Mouse (Mus musculus) megakaryocyte, embryonic 14.5 days (primary cell): ENCODE results near the gene Sec24a. TPM values are rescaled to one million over a fixed set of nuclear protein-coding genes. Genes with fewer than 3 reads are reported as not detected.

Experiments
- H3K27me3 ChIP-seq: replicated peaks from 2 replicates; pipeline ENCODE3; 2012; ENCODE audit warnings: inconsistent platforms
- H3K36me3 ChIP-seq: replicated peaks from 2 replicates; pipeline ENCODE3; 2012; ENCODE audit warnings: low read length, inconsistent platforms, mixed read lengths
- H3K4me1 ChIP-seq: 2 replicates; pipeline ENCODE4 v1.6.1; 2012; ENCODE audit warnings: inconsistent platforms
- H3K4me3 ChIP-seq: replicated peaks from 2 replicates; pipeline ENCODE3; 2012; ENCODE audit warnings: moderate library complexity, mild to moderate bottlenecking, inconsistent platforms
- H3K9me3 ChIP-seq: 2 replicates; pipeline ENCODE4 v1.6.1; 2012; ENCODE audit warnings: inconsistent platforms
- FLI1 ChIP-seq: IDR thresholded peaks from 2 replicates; pipeline ENCODE4 v1.6.1; 2012; ENCODE audit warnings: low read length, inconsistent platforms, mixed read lengths
- GATA1 ChIP-seq: IDR thresholded peaks from 3 replicates; pipeline ENCODE4 v1.6.1; 2012; ENCODE audit warnings: mixed read lengths, low read length, inconsistent platforms, borderline replicate concordance
- polyA plus RNA-seq: library from polyadenylated mRNA; stranded (reverse); fragments of >175 nt; gene quantifications from 2 replicates; pipeline ENCODE4 v1.2.3, GENCODE M21; 2012; ENCODE audit warnings: low replicate concordance; ENCODE audit not compliant: insufficient read depth

Sec24a gene
- 2.6 and 8.2 TPM in 2 replicates for polyA plus RNA-seq

DNA sequence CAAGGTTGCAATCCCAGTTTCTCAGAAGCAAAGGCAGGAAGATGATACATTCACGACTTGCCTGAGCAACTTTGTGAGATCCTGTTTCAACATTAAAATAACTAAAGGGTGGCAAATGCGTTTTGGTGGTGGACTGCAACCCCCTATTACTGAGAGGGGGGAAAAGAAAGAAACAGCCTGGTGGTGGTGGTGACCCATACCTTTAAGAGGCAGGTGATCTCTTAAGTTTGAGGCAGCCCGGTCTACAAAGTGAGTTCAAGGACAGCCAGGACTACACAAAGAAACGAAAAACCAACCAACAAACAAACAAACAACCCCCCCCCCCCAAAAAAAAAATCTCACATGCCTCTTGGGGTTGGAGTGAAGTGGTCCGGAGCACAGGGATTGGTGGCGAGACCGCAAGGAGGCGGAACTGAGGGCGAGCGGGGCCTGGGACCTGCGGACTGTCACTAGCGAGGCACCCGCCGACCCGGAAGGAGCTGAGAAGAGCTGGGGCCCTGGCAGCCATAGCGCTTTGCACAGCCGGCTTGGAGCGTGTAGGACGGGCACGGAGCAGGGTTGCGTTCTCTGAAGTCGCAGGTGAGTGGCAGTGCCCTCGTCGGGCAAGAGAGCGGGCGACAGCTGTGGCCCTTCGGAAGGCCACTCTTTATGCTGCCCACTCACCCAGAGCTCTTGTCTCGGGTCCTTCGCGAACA, at the start of gene Sec24a, which contains the start of gene Sar1b:
Sec24a (minus strand) TSS at position 422 of the 695 bp plus-strand sequence.
Sar1b (plus strand) TSS at position 475 of the 695 bp plus-strand sequence.
- peaks cover 3% of the 10 kb centered on the region for H3K27me3 ChIP-seq
- peaks cover 44% of the 10 kb centered on the region for H3K4me1 ChIP-seq
- peak within 1 kb of the TSS; percentile 99 for H3K4me3 ChIP-seq
- TF ChIP-seq FLI1 (no peak), GATA1 (no peak)
- H3K9me3 ChIP-seq = no peaks in the 10 kb centered on the region
- H3K36me3 ChIP-seq = peaks cover 5% of the 10 kb centered on the region

DNA sequence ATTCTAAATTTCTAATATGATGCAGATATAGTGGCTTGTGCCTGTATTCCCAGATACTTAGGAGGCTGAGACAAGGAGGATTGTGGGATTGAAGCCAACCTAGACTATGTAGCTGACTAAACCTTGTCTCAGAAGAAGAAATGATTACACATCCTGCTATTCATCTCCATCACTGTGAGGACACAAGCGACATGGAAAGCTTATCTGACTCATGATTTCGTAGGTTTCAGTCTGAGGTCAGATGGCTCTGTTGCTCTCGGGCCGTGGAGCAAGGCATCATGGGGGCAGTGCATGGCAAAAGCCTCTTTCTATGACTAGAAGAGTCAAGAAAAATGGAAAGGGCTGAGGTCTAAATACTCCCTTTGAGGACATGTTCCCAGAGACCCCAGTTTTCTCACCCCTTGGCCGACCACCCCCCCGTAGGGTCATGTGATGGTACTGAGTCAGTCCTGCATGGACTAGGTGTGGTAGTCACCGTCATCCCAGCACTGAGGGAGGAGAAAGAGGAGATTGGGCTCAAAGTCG, 48.6 kb upstream of the Sec24a start:
- Histone ChIP-seq H3K36me3 (peaks cover 38% of the 10 kb centered on the region), H3K9me3 (no peaks in the 10 kb centered on the region; the same call in 1 of the 2 replicates), H3K4me3 (no peak overlapping the region), H3K4me1 (peaks cover under 1% of the 10 kb centered on the region), H3K27me3 (no peaks in the 10 kb centered on the region)
- TF ChIP-seq GATA1 (no peak), FLI1 (no peak)

DNA sequence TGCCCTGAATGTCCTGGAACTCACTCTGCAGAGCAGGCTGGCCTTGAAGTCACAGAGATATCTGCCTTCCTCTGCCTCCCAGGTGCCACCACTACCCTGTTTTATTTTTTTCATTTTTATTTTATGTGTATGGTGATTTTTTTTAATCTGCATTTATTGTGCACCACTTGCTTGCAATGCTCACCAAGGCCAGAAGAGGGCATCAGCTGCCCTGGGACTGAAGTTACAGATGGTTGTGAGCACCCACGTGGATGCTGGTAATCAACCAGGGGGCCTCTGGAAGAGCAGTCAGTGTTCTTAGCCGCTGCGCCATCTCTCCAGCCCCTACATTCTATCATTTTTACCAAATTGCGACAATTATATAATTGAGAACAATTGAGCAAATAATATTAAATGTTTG, 47.8 kb upstream of the Sec24a start:
- peaks cover 3% of the 10 kb centered on the region for H3K4me1 ChIP-seq
- no peaks in the 10 kb centered on the region; the same call in 1 of the 2 replicates for H3K9me3 ChIP-seq
- H3K4me3 ChIP-seq = no peak overlapping the region
- H3K27me3 ChIP-seq = no peaks in the 10 kb centered on the region
- TF ChIP-seq FLI1 (no peak), GATA1 (no peak)
- peaks cover 30% of the 10 kb centered on the region for H3K36me3 ChIP-seq

DNA sequence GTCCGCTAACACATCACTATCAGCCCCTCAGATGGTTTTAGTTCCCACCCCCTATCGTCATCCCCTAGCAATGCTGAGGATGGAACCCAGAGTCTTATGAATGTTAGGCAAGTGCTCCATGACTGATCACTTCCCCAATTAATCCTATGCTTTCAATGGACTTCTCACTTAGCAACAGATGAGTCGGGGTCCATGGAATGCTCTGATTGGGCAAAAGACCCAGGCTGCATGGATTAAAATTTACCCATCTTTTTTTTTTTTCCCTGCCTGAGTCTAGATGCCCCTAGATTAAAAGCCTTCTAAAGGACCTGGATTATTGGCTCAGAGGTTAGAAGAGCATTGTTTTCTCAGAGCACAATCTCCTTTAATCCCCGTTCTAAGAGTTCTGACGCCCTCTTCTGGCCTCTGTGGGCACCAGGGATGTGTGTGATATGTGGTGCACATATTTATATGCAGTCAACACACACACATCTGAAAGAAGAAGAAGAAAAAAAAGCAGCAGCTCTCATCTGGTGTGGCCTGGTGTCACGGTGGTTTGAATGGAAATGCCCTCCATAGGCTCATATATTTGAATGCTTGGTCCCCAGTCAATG, 46.3 kb upstream of the Sec24a start:
- no peak overlapping the region for H3K4me3 ChIP-seq
- H3K4me1 ChIP-seq = peaks cover 13% of the 10 kb centered on the region
- no peaks in the 10 kb centered on the region; the same call in 1 of the 2 replicates for H3K9me3 ChIP-seq
- peaks cover 16% of the 10 kb centered on the region for H3K36me3 ChIP-seq
- TF ChIP-seq GATA1 (no peak), FLI1 (no peak)
- H3K27me3 ChIP-seq = no peaks in the 10 kb centered on the region

DNA sequence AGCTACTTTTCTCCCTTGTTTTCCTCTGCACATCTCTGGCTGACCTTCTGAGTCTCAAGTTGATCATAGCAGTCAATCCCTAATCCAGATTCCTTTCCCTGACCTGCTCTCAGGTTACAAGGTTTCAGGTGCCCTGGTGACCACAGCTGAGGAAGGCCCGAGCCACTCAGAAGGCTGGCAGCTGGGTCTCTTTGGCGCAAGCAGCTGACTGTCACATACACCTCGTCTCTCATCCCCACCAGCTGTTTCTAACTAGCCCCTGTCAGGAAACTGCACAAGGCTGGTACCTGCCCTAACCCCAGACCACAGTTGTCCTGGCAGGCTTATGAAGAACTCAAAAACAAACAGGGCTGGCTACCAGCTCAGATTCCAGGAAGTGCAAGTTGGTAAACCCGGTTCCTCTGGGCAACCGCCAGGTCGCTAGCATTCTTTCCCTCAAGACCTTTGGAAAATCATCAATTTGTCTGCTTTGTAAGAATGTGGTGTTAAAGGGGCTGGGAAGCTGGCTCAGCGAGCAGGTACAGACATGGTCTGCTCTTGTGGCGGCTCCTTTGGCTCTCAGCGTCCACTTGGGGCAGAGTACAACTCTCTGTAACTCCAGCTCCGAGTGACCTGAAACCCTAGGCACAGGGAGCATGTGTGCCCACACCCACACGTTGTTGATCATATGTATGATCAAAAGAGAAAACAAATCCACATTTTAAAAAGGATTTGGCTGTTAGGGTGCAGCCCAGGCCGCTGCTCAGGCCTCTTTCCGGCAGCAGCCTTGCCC, 43.9 kb upstream of the Sec24a start:
- Histone ChIP-seq H3K36me3 (no peaks in the 10 kb centered on the region), H3K4me1 (peaks cover 13% of the 10 kb centered on the region), H3K27me3 (no peaks in the 10 kb centered on the region), H3K4me3 (no peak overlapping the region), H3K9me3 (no peaks in the 10 kb centered on the region; the same call in 1 of the 2 replicates)
- TF ChIP-seq GATA1 (no peak), FLI1 (no peak)

DNA sequence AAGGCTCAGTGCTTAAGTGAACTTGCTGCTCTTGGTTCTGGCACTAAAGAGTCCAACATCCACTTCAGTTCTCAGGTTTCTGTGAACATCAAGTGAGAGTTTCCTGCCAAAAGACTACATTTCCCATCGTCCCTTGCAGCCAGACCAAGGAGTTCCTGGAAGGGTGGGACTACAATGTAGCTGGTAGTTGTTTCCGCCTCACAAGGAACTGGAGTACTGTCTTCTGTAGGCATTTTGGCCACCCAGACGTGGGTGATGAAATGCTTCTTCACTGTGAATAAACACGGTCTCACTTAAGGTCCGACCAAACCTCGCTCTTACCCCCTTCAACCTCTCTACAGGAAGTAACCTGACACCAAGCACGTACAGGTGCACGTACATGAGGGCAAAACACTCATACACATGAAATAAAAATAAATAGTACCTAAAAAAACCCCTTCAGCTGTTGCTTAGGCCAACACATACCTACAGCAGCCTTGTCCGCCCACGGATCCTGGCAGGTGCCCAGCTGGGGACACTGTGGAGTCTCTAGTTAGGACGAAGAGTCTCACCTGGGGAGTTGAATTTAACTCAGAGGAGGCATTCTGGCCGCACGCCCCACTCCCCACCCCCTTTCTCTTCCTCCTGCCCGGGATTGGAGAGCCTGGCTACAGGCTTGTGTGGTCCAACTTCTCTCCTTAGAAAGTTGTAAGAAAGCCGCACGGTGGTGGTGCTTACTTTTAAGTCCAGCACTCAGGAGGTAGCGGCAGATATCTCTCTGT, 42.0 kb upstream of the Sec24a start:
- Histone ChIP-seq H3K4me1 (peaks cover 25% of the 10 kb centered on the region), H3K27me3 (no peaks in the 10 kb centered on the region), H3K4me3 (peak overlapping the region; percentile 92), H3K36me3 (no peaks in the 10 kb centered on the region), H3K9me3 (no peaks in the 10 kb centered on the region)
- TF ChIP-seq FLI1 (no peak), GATA1 (no peak)

DNA sequence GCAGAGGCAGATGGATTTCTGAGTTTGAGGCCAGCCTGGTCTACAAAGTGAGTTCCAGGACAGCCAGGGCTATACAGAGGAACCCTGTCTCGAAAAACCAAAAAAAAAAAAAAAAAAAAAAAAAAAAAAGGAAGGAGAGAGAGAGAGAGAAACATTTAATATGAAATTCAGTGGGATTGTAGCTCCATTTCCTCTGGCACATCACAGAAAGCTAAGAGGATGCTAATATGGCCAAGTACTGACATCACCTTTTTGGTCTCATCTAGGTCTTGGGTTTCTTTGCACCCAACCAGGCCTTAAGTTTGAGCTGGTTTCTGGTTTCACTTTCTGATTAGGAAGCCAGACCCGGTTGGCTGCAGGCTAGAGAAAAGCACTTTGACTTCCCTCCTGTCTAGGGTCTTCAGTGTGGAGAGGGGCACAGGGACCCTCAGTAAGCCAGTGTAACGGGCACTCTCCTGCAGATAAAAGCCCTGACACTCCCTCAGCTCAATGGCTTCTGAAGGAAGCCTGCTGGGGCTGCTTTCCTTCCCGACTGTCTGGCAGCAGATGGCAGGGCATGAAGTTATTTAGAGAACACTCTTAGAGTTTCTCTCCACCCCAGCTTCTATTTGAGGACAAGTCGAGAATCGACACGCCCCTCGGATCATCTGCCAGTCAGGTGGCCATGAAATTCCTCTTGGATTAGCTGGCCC, 37.3 kb upstream of the Sec24a start:
- H3K36me3 ChIP-seq = no peaks in the 10 kb centered on the region
- no peaks in the 10 kb centered on the region for H3K27me3 ChIP-seq
- peaks cover 21% of the 10 kb centered on the region for H3K4me1 ChIP-seq
- no peaks in the 10 kb centered on the region for H3K9me3 ChIP-seq
- H3K4me3 ChIP-seq = peak overlapping the region; percentile 82
- TF ChIP-seq GATA1 (no peak), FLI1 (no peak)

DNA sequence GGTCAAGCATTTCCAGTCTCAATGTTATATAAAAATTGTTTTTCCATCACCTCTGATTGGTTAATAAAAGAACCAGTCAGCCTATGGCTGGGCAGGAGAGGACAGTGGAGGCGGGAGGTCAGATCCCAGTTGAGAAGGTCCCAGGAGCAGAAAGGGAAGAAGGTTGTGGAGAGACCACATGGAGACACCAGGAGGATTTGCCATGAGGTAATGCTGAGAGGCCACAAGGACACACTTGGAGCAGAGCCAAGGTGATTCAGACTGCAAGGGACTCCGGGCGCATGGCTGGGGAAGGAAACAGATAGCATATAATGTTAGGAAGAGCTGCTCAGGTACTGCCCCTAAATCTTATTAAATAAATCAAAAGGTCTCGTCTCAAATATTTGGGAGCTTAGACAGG, 32.8 kb upstream of the Sec24a start:
- no peak for TF ChIP-seq GATA1
- no peak for TF ChIP-seq FLI1
- Histone ChIP-seq H3K9me3 (no peaks in the 10 kb centered on the region), H3K4me3 (no peak overlapping the region)

More for the DNA sequence above, 32.8 kb upstream of the Sec24a start:
- H3K36me3 ChIP-seq = peaks cover 15% of the 10 kb centered on the region
- no peaks in the 10 kb centered on the region for H3K27me3 ChIP-seq
- peaks cover 11% of the 10 kb centered on the region for H3K4me1 ChIP-seq
